Mouse (Mus musculus): ENCODE results near the gene Fads6.

Fads6 gene

DNA sequence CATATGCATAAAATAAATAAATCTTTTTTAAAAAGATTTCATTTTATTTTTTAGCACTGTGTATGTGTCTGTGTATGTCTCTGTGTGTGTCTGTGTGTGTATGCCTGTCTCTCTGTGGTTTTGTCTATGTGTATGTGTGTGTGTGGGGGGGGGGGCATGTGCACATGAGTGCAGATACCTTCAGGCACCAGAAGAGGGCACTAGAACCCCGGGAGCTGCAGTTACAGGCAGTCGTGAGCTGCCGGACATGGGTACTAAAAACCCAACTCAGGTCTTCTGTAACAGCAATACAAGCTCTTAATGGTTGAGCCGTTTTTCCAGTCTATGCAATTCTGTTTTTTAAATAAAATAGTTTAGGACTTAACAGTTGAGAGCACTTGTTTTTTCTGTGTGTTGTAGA is 3.3 kb upstream of the Fads6 start:
- DNase-seq (ENCODE audit: low spot score): no peak

DNA sequence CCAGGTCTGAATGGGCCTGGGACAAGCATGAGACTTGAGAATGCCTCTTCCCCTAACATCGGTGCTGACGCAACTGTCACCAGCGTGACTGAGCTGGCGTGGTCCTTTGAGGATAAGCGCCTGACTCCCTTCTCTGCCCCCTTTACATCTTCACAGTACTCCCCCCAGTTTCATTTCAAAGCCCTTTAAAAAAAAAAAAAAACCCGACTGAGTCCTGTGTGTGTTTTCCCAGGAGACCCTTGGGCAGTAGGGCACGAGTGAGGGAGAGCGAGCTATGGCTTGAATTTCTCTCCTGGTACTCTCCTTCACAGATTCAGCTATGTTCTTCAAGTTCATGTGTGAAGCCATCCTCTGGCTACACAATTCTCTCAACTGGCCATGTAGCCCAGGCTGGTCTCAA is 697 bp upstream of the Fads6 start:
- no peak for DNase-seq (ENCODE audit: low spot score)

DNA sequence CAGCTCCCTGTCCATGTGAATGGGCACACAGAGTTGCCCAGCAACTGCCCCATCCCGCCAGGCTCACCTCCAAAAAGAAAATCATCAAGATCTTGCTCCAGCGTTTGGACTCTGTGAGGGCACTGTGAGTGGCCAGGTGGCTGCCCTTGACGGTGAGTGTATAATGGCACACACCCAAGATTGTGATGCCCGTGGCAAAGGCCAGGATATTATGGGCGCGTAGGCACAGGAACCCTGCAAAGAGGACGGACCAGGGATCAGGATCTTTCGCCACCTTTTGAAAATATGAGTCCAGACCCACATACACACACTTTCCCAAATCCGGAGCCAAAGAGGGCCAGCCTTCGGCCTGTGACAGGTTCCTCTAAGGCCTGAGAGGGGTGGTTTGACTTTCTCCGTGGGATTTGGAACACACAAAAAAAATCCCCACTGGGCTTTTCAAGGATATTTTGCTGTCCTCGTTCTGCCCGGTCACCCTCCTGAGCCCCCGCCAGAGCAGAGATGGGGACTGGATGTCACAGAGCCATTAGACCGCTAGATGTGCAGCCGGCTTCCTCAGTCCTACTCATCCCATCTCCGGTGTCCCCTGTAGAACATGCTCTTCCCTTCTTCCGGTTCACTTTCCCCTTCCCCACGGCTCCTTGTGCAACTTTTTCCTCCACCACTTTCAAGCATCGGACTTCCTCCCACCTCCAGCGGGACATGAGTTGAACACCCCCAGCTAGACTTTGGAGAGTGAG is 822 bp downstream of the Fads6 start:
- DNase-seq (ENCODE audit: low spot score): peak; percentile 24

DNA sequence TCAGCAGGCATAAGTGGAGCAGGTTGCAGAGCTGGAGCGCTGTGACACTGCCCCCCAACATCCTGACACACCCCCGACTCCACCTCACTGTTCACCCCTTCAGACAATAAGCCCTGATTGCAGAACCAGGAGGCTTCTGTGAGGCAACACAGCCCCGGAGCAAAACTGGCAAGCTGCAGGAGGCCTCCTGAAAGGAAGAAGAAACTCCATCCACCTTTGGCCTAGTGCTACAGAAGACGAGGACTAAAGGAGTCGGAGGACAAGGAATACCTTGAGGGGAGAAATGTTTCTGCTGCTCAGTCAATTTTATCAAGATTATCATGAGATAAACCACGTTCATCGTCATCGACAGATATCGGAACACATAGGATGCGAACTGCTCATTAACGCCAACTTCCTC is 1.5 kb downstream of the Fads6 start:
- no peak for DNase-seq (ENCODE audit: low spot score)

DNA sequence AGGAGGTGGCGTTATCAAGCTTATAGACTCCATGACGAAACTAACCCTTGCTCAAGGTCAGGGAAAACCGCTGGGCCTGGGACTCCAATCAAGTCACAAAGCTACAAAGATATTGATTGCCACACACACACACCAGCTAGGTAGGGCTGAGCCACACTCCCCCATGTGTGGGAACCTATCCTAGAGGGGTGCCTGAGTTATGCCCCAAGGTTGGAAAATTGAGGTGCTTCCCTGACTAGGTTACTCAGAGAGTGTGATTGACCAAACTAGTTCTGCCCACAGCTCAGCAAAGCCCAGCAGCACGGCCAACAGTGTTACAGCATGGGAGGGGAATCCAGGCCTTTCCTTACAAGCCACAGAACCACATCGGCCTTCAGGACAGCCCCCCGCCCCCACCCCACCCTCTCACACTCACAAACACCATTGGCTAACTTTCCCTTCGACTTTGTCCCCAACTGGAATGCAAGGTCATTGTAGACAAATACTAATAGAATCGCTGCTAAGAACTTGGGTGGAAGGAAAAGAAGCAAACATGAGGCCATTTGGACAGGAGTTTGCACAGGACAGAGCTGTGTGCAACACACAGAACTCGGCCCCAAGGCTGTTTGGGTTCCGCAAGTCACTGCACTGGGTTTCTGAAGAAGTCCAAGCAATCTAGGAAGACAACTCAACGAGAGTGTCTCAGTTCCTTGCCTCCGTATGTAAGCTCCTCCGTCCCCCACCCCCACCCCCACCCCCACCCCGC is 4.7 kb downstream of the Fads6 start:
- DNase-seq (ENCODE audit: low spot score): no peak

DNA sequence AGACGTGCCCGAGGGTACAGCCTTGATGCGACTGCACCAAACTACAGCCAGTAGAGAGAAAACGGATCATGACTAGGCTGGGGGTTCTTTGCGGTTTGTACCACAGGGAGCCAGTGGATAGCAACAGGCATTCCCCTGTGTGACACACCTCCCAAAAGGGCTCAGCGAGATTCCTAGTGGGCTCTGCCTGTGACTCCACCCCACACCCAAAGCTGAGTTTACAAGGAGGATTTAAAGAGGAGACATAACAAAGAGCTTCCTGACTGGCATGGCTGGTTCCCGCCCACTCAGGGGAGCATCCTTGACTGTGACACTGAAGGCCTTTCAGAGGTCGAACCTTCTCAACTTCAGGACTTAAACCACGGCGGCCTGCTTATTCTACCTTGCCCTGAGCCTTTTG is 6.0 kb downstream of the Fads6 start:
- DNase-seq (ENCODE audit: low spot score): no peak

DNA sequence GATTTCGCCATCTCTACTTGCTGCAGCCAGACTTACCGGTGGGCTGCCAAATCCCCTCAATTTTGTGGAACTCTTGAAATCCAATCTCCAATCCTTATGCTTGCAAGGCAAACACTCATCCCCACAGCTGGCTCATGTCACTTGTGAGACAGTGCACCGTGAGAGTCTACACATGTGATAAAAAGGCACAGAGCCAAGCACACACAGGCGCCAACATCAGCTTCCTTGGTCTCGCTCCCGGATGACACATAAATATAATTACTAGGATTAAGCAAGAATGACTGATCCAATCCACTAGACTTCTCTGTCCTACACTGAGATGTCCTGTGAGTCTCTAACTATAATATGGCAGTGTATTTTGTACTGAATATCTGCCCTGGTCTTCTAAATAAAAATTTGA is 6.5 kb downstream of the Fads6 start:
- peak; percentile 60 for DNase-seq (ENCODE audit: low spot score)

DNA sequence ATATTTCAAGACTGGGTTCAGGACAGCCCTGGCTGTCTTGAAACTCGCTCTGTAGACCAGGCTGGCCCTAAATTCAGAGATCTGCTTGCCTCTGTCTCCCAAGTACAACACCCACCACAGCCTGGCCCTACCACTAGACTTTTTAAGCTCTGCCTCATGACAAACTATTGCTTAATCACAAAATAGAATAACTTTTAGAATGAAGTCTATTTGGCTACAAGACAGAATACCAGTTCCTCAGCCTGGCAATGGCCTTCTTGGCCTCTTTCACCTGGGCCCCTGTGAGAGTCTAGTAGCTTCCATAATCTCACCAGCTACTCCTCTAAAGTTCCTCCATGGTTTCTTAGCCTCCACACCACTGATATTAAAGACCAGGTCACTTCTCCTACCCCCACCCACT is 7.1 kb downstream of the Fads6 start:
- no peak for DNase-seq (ENCODE audit: low spot score)

DNA sequence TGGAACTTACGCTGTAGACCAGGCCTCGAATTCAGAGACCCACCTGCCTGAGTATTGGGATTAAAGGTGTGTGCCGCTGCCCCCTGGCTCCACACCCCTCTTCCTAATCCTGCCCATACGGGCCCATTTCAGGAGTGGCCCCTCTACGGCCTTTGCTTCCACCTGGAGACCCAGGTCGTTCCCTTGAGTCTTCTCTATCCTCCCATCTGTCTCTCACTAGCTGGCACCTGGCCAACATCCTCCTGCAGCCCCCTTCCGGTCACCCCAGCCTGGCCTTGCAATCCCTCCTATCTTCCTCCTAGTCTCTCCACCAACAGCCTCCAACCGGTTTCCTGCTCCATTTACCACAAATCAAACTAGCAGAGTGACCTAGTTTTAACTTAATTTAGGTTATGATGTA is 7.6 kb downstream of the Fads6 start:
- no peak for DNase-seq (ENCODE audit: low spot score)

DNA sequence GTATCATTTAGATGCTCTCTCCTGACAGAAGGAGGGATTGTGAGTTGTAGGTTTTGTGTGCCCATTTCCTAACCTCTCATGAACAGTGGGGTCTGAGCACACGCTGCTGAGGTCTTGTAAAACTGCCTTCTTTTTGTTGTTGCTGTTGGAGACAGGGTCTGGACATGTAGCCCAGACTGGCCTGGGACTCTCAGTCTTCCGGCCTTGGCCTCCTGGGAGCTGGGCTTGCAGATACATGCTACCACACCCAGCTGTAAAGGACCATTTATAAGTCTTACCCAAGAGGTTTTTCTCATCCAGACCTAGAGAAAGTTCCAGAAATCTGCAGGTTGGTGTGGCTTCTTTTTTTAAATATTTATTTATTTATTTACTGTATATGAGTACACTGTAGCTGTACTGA is 9.2 kb downstream of the Fads6 start:
- no peak for DNase-seq (ENCODE audit: low spot score)

DNA sequence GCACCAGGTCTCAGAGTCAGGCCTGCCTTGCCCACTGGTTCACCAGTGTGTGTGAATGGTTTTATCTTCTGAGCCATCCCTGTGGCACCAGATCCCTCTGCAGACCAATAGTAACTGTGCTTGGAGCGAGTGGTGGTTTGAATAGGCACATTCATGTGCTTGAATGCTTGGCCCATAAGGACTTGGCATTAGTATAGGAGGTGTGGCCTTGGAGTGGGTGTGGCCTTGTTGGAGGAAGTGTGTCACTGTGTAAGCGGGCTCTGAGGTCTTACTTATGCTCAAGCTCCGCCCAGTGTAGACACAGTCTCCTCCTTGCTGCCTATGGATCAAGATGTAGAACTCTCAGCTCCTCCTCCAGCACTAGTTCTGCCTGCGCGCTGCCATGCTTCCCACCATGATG is 10.1 kb downstream of the Fads6 start:
- no peak for DNase-seq (ENCODE audit: low spot score)

DNA sequence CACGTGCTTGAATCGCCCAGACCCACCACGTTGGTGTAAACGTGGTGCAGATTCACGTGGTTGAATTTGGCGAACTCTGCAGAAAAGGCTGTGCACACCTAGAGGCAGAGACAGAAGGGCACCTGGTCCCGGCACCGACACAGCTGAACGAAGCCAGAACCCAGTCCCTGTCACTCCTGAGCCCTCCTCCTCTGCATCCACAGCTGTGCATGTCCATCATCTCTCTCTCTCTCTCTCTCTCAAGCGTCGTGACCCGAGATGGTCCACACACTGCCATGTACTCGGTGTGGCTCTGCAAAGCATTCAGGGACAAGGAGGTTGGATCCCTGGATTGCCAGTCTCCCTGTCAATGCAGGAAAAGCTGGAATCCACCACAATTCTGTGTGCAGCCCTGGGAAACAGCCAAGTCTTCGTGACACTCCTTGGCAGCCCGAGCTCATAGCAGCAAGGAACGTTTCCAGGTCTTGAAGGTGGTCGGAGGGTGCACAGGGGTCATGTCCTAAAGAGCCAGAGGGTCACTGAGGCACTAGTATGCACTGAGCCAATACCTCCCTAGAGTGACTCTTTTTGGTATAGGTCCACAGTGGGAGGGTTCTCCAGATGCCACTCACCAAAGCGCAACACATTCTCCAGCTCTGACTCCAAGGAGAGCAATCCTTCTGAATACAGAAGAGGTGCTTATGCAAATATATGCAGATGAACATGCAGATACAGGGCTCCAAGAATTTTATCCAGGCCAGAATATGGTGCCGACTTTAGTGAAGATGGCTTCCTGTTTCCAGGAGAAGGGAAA is 11.1 kb downstream of the Fads6 start:
- DNase-seq (ENCODE audit: low spot score): no peak

DNA sequence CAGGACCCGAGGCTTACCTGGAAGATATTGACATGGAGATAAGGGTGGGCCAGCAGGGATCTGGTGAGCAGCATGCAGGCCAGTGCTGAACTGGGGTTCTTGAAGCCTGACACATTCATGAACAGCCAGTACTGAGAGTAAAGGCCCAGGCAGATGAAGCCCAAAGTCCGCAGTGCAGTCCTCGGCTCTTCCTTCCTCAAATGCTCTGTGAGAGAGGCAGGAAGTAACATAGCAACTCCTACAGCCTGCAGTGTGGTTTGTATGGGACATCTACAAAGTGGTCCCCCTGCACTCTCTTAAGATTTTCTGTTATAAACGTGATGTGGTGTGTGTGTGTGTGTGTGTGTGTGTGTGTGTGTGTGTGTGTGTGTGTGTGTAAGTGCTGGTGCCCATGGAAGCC is 12.2 kb downstream of the Fads6 start:
- no peak for DNase-seq (ENCODE audit: low spot score)

DNA sequence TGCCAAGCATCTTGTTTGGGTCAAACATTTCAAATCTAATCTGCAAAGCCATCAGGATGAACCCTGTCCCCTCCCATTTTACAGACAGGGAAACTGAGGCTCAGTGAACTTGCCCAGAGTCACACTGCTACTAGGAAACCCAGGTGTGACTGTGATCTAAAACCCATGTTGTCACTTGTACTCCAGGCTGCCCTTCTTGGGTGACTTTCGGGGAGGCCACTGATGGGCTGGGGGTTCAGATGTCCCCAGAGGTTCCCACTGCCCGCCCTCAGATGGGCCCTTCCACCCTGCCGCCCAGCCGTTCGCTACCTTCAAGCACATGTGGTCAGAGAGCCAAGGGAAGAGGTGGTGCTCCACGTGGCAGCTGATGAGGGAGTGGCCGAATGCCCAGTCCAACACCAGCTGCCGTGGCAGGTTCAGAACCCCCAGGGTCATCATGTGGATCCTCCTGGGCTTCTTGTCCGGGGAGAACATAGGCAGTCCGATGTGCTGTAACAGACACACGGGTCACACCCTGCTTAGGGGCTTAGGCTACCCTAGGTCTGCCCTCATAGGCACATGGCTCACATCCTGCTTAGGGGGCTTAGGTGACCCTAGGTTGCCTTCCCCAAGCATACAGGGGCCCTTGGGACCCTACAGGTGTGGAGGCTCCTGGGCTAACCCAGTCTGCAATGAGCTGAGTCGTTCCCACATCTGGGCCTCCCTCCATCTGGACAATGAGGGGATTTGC is 13.4 kb downstream of the Fads6 start:
- no peak for DNase-seq (ENCODE audit: low spot score)

DNA sequence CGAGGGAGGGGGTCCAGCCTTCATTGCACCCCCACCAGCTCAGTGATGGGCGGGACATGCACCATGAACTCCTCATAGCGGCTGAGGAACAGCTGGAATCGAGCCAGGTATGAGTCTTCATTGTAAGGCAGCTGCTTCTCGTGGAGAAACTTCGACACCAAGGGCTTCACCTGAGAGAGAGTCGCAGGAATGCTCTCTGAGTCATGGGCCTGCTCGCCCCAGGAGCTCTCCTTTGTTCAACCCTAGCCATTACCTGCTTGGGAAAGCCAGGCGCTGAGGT is 14.0 kb downstream of the Fads6 start:
- DNase-seq (ENCODE audit: low spot score): no peak

DNA sequence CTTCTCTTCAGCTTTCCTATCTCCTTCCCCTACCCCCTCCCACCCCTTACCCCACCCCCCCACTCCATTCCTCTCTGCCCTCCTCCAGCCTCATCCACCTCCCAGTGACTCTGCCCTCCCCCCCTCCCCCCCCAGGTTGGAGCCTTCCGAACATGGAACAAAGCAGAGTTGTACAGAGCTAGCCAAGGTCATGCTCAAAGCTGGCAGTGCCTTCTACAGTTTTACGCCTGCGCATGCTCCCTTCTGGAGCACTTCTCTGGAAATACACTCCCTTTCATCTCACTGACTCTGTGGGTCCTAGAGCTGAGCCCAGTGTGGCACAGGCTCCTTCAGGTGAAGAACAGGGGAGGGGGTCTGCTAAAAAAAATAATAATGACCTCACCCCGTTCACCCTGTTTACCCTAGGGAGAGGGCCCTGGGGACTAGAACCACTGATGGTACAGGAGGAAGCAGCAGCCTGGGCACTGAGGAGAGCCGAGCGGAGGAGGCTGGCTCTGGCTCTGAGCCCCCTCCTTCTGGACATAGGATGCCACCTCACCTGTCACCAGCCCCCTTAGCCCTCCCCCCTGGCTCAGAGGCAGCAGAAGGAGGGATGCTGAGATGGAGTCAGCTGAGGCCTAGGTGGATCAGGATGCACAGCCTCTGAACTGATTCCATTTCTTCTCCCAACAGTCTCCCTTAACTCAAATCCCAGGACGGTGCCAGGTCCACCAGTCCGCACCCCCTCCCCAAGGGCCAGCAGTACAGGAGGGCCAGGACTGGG is 14.6 kb downstream of the Fads6 start:
- DNase-seq (ENCODE audit: low spot score): no peak

DNA sequence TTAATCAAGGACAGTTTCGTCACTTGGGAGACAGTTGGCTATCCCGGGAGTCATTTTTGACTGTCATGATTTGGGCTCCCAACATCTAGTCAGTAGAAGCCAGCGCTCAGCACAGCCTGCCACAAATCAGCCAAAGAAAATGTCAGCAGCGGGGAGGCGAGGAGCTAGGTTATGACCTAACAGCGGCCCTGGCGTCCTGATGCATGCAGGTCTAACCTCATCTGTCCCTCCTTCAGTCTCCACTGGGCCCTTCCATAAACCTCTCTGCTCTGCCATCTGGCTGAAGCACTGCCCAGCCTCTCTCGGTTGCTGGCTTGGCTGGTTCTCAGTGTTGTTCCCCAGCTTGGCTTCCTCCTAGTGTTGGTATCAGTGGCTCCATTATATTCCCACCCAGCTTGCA is 15.2 kb downstream of the Fads6 start:
- peak; percentile 20 for DNase-seq (ENCODE audit: low spot score)

DNA sequence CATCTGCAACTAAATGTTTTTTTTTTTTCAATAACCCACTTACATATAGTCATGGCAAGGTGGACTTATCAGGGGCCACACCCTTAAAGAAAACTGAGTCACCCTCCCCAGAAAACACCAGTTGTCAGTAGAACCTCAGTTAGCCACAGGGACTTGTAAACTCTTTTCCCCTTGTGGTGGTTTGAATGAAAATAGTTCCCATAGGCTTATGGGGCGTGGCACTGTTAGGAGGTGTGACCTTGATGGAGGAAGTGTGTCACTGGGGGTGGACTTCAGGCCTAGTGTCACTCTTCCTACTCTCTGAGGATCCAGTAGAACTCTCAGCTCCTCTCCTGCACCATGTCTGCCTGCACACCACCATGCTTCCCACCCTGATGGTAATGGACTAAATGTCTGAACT is 17.7 kb downstream of the Fads6 start:
- no peak for DNase-seq (ENCODE audit: low spot score)

DNA sequence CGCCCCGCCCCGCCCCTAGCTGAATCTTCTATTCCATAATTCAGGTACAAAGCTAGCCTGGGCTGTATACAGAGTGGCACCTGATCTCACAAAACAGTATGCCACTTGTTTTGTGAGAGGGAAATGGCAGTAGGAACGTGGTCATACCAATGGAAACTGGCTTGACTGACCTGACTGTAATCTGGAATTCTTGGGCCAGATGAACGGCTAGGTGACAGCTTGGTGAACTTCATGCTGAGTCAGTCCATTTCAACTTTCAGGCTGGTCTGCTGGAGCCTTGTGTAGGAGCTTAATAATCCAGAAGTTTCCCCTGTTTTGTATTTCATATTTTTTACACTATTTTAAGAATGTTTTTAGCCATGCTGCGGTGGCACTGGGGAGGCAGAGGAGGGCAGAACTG is 19.3 kb downstream of the Fads6 start:
- DNase-seq (ENCODE audit: low spot score): no peak

DNA sequence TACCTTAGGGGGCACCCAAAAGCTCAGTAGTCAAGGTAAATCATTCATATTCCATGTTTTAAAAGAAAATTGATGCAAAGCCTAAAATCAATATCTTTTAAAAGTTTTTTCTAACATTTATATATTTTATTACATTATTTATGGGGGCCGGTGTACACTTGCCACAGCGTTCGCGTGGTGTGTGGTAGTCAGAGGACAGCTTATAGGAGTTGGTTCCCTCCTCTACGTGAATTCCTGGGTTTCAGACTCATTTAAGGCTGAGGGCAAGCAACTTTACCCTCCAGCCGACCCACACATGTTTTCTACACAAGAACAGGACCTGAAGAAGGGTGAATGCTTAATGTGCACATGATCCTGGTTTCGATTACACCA is 19.9 kb downstream of the Fads6 start:
- no peak for DNase-seq (ENCODE audit: low spot score)

DNA sequence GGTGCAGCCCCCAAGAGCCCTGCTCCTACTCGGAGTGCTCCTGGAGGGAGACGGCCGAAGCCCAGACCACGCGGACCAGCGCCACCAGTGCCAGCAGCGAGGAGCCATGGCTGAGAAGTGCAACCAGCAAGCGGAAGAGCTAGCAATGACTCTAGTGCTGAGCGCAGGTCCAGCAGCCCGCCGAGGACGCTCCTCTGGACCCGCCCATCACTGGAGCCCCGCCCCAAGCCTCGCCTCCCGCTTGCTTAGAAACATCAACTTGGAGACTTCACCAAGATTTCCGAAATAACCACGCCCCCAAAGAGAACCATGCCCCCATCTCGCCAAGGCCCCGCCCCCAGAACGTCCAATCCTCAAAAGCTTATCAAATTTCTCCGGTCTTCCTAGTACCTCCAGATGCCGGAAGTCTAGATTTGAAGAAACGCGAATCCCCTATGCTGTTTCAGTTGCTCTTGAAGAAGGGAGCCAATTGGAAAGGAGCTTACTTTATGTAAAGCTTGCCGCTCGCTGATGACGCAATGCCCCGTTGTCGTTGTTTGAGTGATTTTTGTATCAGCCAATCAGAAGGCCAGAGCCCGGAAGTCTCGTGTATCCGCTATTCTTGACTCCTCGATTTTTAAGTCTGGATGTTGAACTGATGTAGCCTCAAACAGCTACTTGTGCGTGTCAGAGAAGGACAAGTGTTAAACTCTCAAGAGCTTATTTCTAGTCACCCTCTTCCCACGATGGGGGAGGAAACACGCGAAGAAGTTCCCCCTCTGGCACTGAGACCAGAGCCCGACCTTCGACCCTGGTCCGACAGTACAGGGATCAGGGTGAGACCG is 20.5 kb downstream of the Fads6 start, which contains the start of gene Fdxr:
TSS of gene Fdxr (minus strand) at position 271 of the 824 bp plus-strand sequence.
- DNase-seq (ENCODE audit: low spot score): peak; percentile 100

Data from lung, postnatal 25 days (tissue).